Mouse (Mus musculus): ENCODE measurements around the gene Usp45. TPM values are rescaled to one million over a fixed set of nuclear protein-coding genes. Genes with fewer than 3 reads are reported as not detected.

The Usp45 gene
- total RNA-seq, 2 experiments from 2014 or later, result 13.2 to 15.0 TPM

- no peak for DNase-seq
- intact Hi-C loops (cut with DNase I), result no loop called here
These were observed 19.3 kb downstream of the Usp45 start for GRCm38 (mm10) chr4:21786268-21786667.

- no peak for DNase-seq
- intact Hi-C loops (cut with DNase I), result no loop called here
These were observed 21.9 kb downstream of the Usp45 start for GRCm38 (mm10) chr4:21788903-21789302.

GRCm38 (mm10) chr4:21789836-21790235 lies 22.9 kb downstream of the Usp45 start:
- no peak for DNase-seq
- intact Hi-C loops (cut with DNase I), result no loop called here

- DNase-seq, result no peak
- intact Hi-C loops (cut with DNase I), result no loop called here
These were observed 26.7 kb downstream of the Usp45 start for GRCm38 (mm10) chr4:21793631-21794030.

- no peak for DNase-seq
- intact Hi-C loops (cut with DNase I), result no loop called here
These were observed 34.1 kb downstream of the Usp45 start for GRCm38 (mm10) chr4:21801013-21801412.

- DNase-seq, result no peak
These were observed 34.7 kb downstream of the Usp45 start for GRCm38 (mm10) chr4:21801620-21802019.

GRCm38 (mm10) chr4:21807204-21807603 lies 40.2 kb downstream of the Usp45 start:
- DNase-seq, result no peak
- intact Hi-C loops (cut with DNase I), result no loop called here

More at GRCm38 (mm10) chr4:21801620-21802019, 34.7 kb downstream of the Usp45 start:
- intact Hi-C loops (cut with DNase I), result no loop called here

- intact Hi-C loops (cut with DNase I), result loop anchor here (5.0 kb wide), 2 partner anchors 68 to 273 kb away; no protein-coding TSS in a partner anchor
- no peak for DNase-seq
These were observed 43.7 kb downstream of the Usp45 start for GRCm38 (mm10) chr4:21810608-21811007.

- intact Hi-C loops (cut with DNase I), result loop anchor here (5.0 kb wide), 2 partner anchors 70 to 275 kb away; no protein-coding TSS in a partner anchor
- no peak for DNase-seq
These were observed 45.7 kb downstream of the Usp45 start for GRCm38 (mm10) chr4:21812635-21813034.

GRCm38 (mm10) chr4:21814029-21814428 lies 47.1 kb downstream of the Usp45 start:
- peak; percentile 45 to 55 for DNase-seq
- intact Hi-C loops (cut with DNase I), result loop anchor here (5.0 kb wide), 2 partner anchors 72 to 277 kb away; no protein-coding TSS in a partner anchor

- no peak for DNase-seq
- intact Hi-C loops (cut with DNase I), result no loop called here
These were observed 59.7 kb downstream of the Usp45 start for GRCm38 (mm10) chr4:21826616-21827015.

GRCm38 (mm10) chr4:21832844-21833243 lies 65.9 kb downstream of the Usp45 start:
- intact Hi-C loops (cut with DNase I), result no loop called here
- no peak for DNase-seq

- peak; percentile 95 to 97 for DNase-seq
- intact Hi-C loops (cut with DNase I), result loop anchor here (1.0 to 5.0 kb wide), 3 partner anchors 85 to 143 kb away; partner anchors contain the start of gene Faxc
These were observed 80.7 kb downstream of the Usp45 start, which contains the start of gene Pnisr for GRCm38 (mm10) chr4:21847481-21848286. Pnisr (plus strand) TSS chr4:21847583.

- peak; percentile 94 for DNase-seq
- intact Hi-C loops (cut with DNase I), result loop anchor here (5.0 kb wide), 1 partner anchor 84 kb away; the partner anchor contains the start of gene Faxc
These were observed 81.3 kb downstream of the Usp45 start for GRCm38 (mm10) chr4:21848287-21848630.

GRCm38 (mm10) chr4:21857481-21857880 lies 90.5 kb downstream of the Usp45 start:
- intact Hi-C loops (cut with DNase I), result no loop called here
- no peak for DNase-seq

- DNase-seq, result no peak
- intact Hi-C loops (cut with DNase I), result no loop called here
These were observed 98.3 kb downstream of the Usp45 start for GRCm38 (mm10) chr4:21865226-21865625.

- DNase-seq, result no peak
- intact Hi-C loops (cut with DNase I), result no loop called here
These were observed 111.8 kb downstream of the Usp45 start for GRCm38 (mm10) chr4:21878776-21879175.

GRCm38 (mm10) chr4:21879565-21880220 lies 112.7 kb downstream of the Usp45 start, which contains the start of gene Coq3:
Coq3 (plus strand) TSS chr4:21879673.
- intact Hi-C loops (cut with DNase I), result no loop called here

GRCm38 (mm10) chr4:21882806-21883205 lies 115.8 kb downstream of the Usp45 start:
- DNase-seq, result no peak
- intact Hi-C loops (cut with DNase I), result no loop called here

More at GRCm38 (mm10) chr4:21879565-21880220, 112.7 kb downstream of the Usp45 start, which contains the start of gene Coq3:
- peak; percentile 87 to 88 for DNase-seq

GRCm38 (mm10) chr4:21885831-21886230 lies 118.9 kb downstream of the Usp45 start:
- no peak for DNase-seq
- intact Hi-C loops (cut with DNase I), result no loop called here
